Comparison of ENCODE assay signal across 8 mouse cellular contexts in the genomic region with DNA sequence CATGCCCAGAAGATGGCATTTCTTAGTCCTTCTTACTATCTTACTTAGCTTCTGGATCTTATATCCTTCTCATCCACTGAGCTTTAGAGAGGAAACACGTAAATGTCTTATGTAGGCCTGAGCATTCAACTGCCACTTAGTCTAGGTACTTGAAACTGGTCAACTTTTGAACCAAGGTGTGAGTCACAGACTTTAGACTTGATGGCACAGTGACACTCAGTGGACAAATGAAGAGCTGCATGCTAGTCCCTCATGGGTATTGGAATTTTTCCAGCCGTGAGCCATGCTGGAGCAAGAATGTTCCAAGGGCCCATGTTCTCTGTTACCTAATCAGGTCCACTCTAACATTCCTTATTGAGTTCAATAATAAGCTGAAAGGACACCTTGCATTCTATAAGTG. TPM values are rescaled to one million over a fixed set of nuclear protein-coding genes. Genes with fewer than 3 reads are reported as not detected.
A peak's percentile ranks its signal among the peaks of the same experiment; 100 is the strongest.
DNase-seq lines count a peak whose midpoint lies in the region; ATAC-seq and TF ChIP-seq lines count a peak whose summit lies in the region.

No protein-coding gene starts in this region.

- TF ChIP-seq CTCF in CH12.LX (conservative IDR thresholded peaks at IDR 0.05 in 1 of 2, IDR thresholded peaks at IDR 0.05 in 1 of 2; ENCODE audit: low read depth in 2 of 2, low read length in 2 of 2) = peak; percentile 66 to 91

- H3K4me1 ChIP-seq in kidney, embryonic 16.5 days (ENCODE audit: insufficient read depth, low read length) = no peaks in the 10 kb centered on the region
- no peaks in the 10 kb centered on the region for H3K4me1 ChIP-seq in CH12.LX (ENCODE audit: control insufficient read depth in 1 of 2, insufficient read depth in 2 of 2)

- dilution Hi-C loops in CH12.LX (cut with MboI; ENCODE audit: extremely low pct_ligation_motif_present, extremely low pct_unique_long_range_greater_than_20kb, low sequenced_read_pairs) = no loop called here

- H3K4me2 ChIP-seq in kidney, embryonic 16.5 days (replicated peaks; ENCODE audit: low read depth, low read length) = no peak overlapping the region
- no peak overlapping the region for H3K4me2 ChIP-seq in CH12.LX (ENCODE audit: insufficient read depth, low read depth, poor library complexity, severe bottlenecking)

- no peak for TF ChIP-seq POLR2A in CH12.LX (IDR thresholded peaks at IDR 0.05; ENCODE audit: low read depth, low read length)

- 53% methylated on average over 2 of the region's 2 CpGs for WGBS in kidney, embryonic 16.5 days

- no peak for TF ChIP-seq EP300 in CH12.LX (IDR thresholded peaks at IDR 0.05; ENCODE audit: low read length)

- H3K9me3 ChIP-seq in kidney, embryonic 16.5 days (ENCODE audit: low read length) = no peaks in the 10 kb centered on the region
- no peaks in the 10 kb centered on the region for H3K9me3 ChIP-seq in CH12.LX (replicated peaks; ENCODE audit: low read length)

- peak; percentile 81 for DNase-seq in kidney, adult 18-20 months
- peak; percentile 49 for DNase-seq in CH12.LX (ENCODE audit: extremely low read depth)
- DNase-seq in adrenal gland, postnatal 25 days = peak; percentile 52
- peak; percentile 42 for DNase-seq in gastrocnemius, postnatal 14 days
- peak; percentile 73 to 86 for DNase-seq in kidney, postnatal 25 days
- DNase-seq in lung, postnatal 14 days = peak; percentile 85

- peak; percentile 99 for TF ChIP-seq RAD21 in CH12.LX (IDR thresholded peaks at IDR 0.05; ENCODE audit: low read depth, low read length)

- no peak overlapping the region for H3K9ac ChIP-seq in kidney, embryonic 16.5 days (replicated peaks; ENCODE audit: low read length)
- no peak overlapping the region for H3K9ac ChIP-seq in CH12.LX (ENCODE audit: insufficient read depth, low read depth)

- in situ Hi-C loops in CH12.LX (cut with MboI; ENCODE audit: low pct_ligation_motif_present, low pct_unique_long_range_greater_than_20kb, low sequenced_read_pairs) = no loop called here

- no peak overlapping the region for H3K4me3 ChIP-seq in kidney, embryonic 16.5 days (ENCODE audit: low read length)
- H3K4me3 ChIP-seq in CH12.LX (replicated peaks in 1 of 3; ENCODE audit: low read depth in 2 of 3, low read length in 2 of 3, poor library complexity in 1 of 3) = no peak overlapping the region

- no peak for ATAC-seq in kidney, embryonic 16.5 days (ENCODE audit: low FRiP score, low TSS enrichment)
- no peak for ATAC-seq in erythroid progenitor cell, adult 5-6 weeks (replicated peaks; ENCODE audit: low FRiP score, poor library complexity, severe bottlenecking)

- intact Hi-C loops in gastrocnemius, postnatal 14 days (cut with DNase I; ENCODE audit: low total_unique reads) = loop anchor here (10.0 kb wide), 1 partner anchor 86 kb away; no protein-coding TSS in a partner anchor

- H3K27me3 ChIP-seq in kidney, embryonic 16.5 days (ENCODE audit: insufficient read depth, low read length) = no peaks in the 10 kb centered on the region
- no peaks in the 10 kb centered on the region for H3K27me3 ChIP-seq in CH12.LX (replicated peaks)

- H3K79me2 ChIP-seq in CH12.LX (replicated peaks; ENCODE audit: control insufficient read depth, extremely low read depth, insufficient read depth, poor library complexity, severe bottlenecking) = no peaks in the 10 kb centered on the region

- H3K27ac ChIP-seq in kidney, embryonic 16.5 days (ENCODE audit: low read length) = no peak overlapping the region
- no peak overlapping the region for H3K27ac ChIP-seq in CH12.LX (ENCODE audit: insufficient read depth, low read depth)

- no peaks in the 10 kb centered on the region for H3K36me3 ChIP-seq in kidney, embryonic 16.5 days (ENCODE audit: insufficient read depth, low read length)
- peaks cover 0 to 15% of the 10 kb centered on the region in 2 experiments for H3K36me3 ChIP-seq in CH12.LX (replicated peaks in 1 of 2; ENCODE audit: control insufficient read depth in 1 of 2, insufficient read depth in 1 of 2, low read length in 1 of 2)

TF ChIP-seq in CH12.LX, 34 proteins besides CTCF, POLR2A, EP300 and RAD21:
- TF ChIP-seq SMC3 (IDR thresholded peaks at IDR 0.05; ENCODE audit: low read depth, low read length) = peak; percentile 87
- no peak for TF ChIP-seq JUND (conservative IDR thresholded peaks at IDR 0.05; ENCODE audit: low read depth, low read length)
- no peak for TF ChIP-seq MYC (IDR thresholded peaks at IDR 0.05; ENCODE audit: low read depth, low read length)
- no peak for TF ChIP-seq ETS1 (conservative IDR thresholded peaks at IDR 0.05; ENCODE audit: low read depth, low read length)
- no peak for TF ChIP-seq POLR2AphosphoS2 (IDR thresholded peaks at IDR 0.05; ENCODE audit: low read depth, low read length)
- peak; percentile 62 for TF ChIP-seq ZC3H11A (IDR thresholded peaks at IDR 0.05; ENCODE audit: low read depth, low read length)
- no peak for TF ChIP-seq E2F4 (IDR thresholded peaks at IDR 0.05; ENCODE audit: insufficient replicate concordance, low read depth, low read length)
- TF ChIP-seq ZNF384 (IDR thresholded peaks at IDR 0.05; ENCODE audit: low read depth, low read length) = no peak
TF ChIP-seq in CH12.LX: peak in this region for 2.

RNA-seq across cellular contexts. Expression of gene Adipor2, which starts 13.0 kb away (rescaled TPM):
- 45.2 and 45.4 TPM in 2 replicates for polyA plus RNA-seq in kidney, embryonic 16.5 days (2015; fragmentation: Nextera tagmentation; extraction: Ambion mirVana)
- total RNA-seq in CH12.LX (2012; rRNA removed) (40.3 and 43.4 TPM in 2 replicates), CH12.LX (2014; rRNA removed) (40.0 and 43.5 TPM in 2 replicates)
- 27.5 and 29.8 TPM in 2 replicates for polyA plus RNA-seq in CH12.LX (2012; ENCODE audit: insufficient read length, low read depth)
- total RNA-seq in adrenal gland, postnatal 25 days (2021) = 139 and 144 TPM in 2 replicates
- 10 to 100 TPM; 53.0 to 60.4 TPM for total RNA-seq in gastrocnemius, postnatal 14 days (2021)
- total RNA-seq in erythroid progenitor cell, adult 5-6 weeks (2015; ENCODE audit: low replicate concordance) = 41.4 and 46.5 TPM in 2 replicates
- total RNA-seq in erythroid progenitor cell, adult 5-6 weeks (2017; ENCODE audit: low replicate concordance) = 54.3 and 63.2 TPM in 2 replicates

RNA-seq across cellular contexts. Expression of gene Fbxl14, which starts 49.0 kb away (rescaled TPM):
- 5.0 and 5.1 TPM in 2 replicates for polyA plus RNA-seq in kidney, embryonic 16.5 days (2015; fragmentation: Nextera tagmentation; extraction: Ambion mirVana)
- total RNA-seq in CH12.LX (2012; rRNA removed) (29.9 and 32.7 TPM in 2 replicates), CH12.LX (2014; rRNA removed) (27.8 and 30.3 TPM in 2 replicates)
- polyA plus RNA-seq in CH12.LX (2012; ENCODE audit: insufficient read length, low read depth) = 28.8 and 32.0 TPM in 2 replicates
- total RNA-seq in adrenal gland, postnatal 25 days (2021) = 39.5 and 40.8 TPM in 2 replicates
- 10 to 100 TPM in 1 of 2 experiments, 1 to 10 TPM in 1; 9.2 to 11.1 TPM for total RNA-seq in gastrocnemius, postnatal 14 days (2021)
- 15.9 TPM in 2 replicates for total RNA-seq in erythroid progenitor cell, adult 5-6 weeks (2015; ENCODE audit: low replicate concordance)
- 14.1 and 15.9 TPM in 2 replicates for total RNA-seq in erythroid progenitor cell, adult 5-6 weeks (2017; ENCODE audit: low replicate concordance)
